Mouse (Mus musculus) lung, embryonic 14.5 days (tissue): ENCODE measurements around the gene Rftn1. TPM values are rescaled to one million over a fixed set of nuclear protein-coding genes. Genes with fewer than 3 reads are reported as not detected.

ENCODE experiments used
- ATAC-seq: fragments of 200-750 bp; cut with Nextera tagmentation; 2 replicates; pipeline ENCODE4 v1.8.0; 2017; ENCODE audit warnings: mild to moderate bottlenecking, moderate TSS enrichment, moderate library complexity; ENCODE audit not compliant: insufficient read depth
- DNase-seq: peaks from one replicate; pipeline ENCODE4 v3.0.0-alpha.2; 2015
- H3K27ac ChIP-seq: fragments of 300-500 bp; sonication (generic); 2 replicates; pipeline ENCODE4 v1.5.1; 2014; ENCODE audit warnings: low read depth, mild to moderate bottlenecking, moderate library complexity
- H3K27me3 ChIP-seq: fragments of 300-500 bp; sonication (generic); 2 replicates; pipeline ENCODE4 v1.6.1; 2014; ENCODE audit warnings: low read length, control low read depth; ENCODE audit not compliant: insufficient read depth
- H3K36me3 ChIP-seq: fragments of 300-500 bp; sonication (generic); 2 replicates; pipeline ENCODE4 v1.6.1; 2014; ENCODE audit warnings: control low read depth; ENCODE audit not compliant: insufficient read depth
- H3K4me1 ChIP-seq: fragments of 300-500 bp; sonication (generic); 2 replicates; pipeline ENCODE4 v1.6.1; 2014; ENCODE audit warnings: antibody characterized with exemption, control low read depth; ENCODE audit not compliant: insufficient read depth
- H3K4me2 ChIP-seq: fragments of 300-500 bp; sonication (generic); 2 replicates; pipeline ENCODE4 v1.6.1; 2014; ENCODE audit warnings: mild to moderate bottlenecking
- H3K4me3 ChIP-seq: fragments of 300-500 bp; sonication (generic); 2 replicates; pipeline ENCODE4 v1.5.1; 2014; ENCODE audit warnings: low read depth, low read length
- H3K9ac ChIP-seq: fragments of 300-500 bp; sonication (generic); 2 replicates; pipeline ENCODE4 v1.6.1; 2014
- H3K9me3 ChIP-seq: fragments of 300-500 bp; sonication (generic); 2 replicates; pipeline ENCODE4 v1.6.1; 2016; ENCODE audit warnings: low read depth, low read length, control low read depth
- CTCF ChIP-seq: IDR thresholded peaks from 2 replicates; pipeline ENCODE4 v1.5.1; 2016; ENCODE audit warnings: antibody characterized with exemption, low read depth
- WGBS: fragments of 180-500 bp; shearing (Covaris S2); extraction: QIAGEN DNeasy Blood & Tissue Kit; methylation state at CpG from one replicate; pipeline ENCODE4 v1.1.7; 2014; 5-methylcytosine and 5-hydroxymethylcytosine counted together
- polyA plus RNA-seq: library from polyadenylated mRNA; unstranded; fragments of >200 nt; fragmentation: Nextera tagmentation; extraction: Ambion mirVana; gene quantifications from 2 replicates; pipeline ENCODE4 v1.2.1, GENCODE M21; 2014

The Rftn1 gene
- polyA plus RNA-seq, 1 experiment from 2014 or later = 19.0 TPM

GRCm38 (mm10) chr17:50232821-50233220, 42.3 kb upstream of the Rftn1 start:
- Histone ChIP-seq H3K9ac (no peak overlapping the region), H3K27me3 (0 out of 2 replicates have a peak, but pooled peaks cover 2% of the 10 kb centered on the region), H3K27ac (no peak overlapping the region), H3K9me3 (no peaks in the 10 kb centered on the region), H3K36me3 (no peaks in the 10 kb centered on the region), H3K4me3 (no peak overlapping the region), H3K4me1 (no peaks in the 10 kb centered on the region), H3K4me2 (no peak overlapping the region)
- DNase-seq (peak; percentile 26), ATAC-seq (no peak)
- no peak for TF ChIP-seq CTCF
- WGBS = 73% methylated on average over 11 of the region's 11 CpGs

GRCm38 (mm10) chr17:50231206-50231605, 40.7 kb upstream of the Rftn1 start:
- Histone ChIP-seq H3K4me2 (no peak overlapping the region), H3K9ac (no peak overlapping the region), H3K4me1 (no peaks in the 10 kb centered on the region), H3K36me3 (no peaks in the 10 kb centered on the region), H3K27me3 (no peaks in the 10 kb centered on the region), H3K27ac (no peak overlapping the region), H3K9me3 (no peaks in the 10 kb centered on the region), H3K4me3 (no peak overlapping the region)
- TF ChIP-seq CTCF = no peak
- 85% methylated on average over 8 of the region's 8 CpGs for WGBS
- DNase-seq (no peak), ATAC-seq (no peak)

- H3K36me3 ChIP-seq = no peaks in the 10 kb centered on the region
- 43% methylated on average over 4 of the region's 4 CpGs for WGBS
- ATAC-seq (peak; percentile 68), DNase-seq (peak; percentile 39)
- H3K4me2 ChIP-seq = no peak overlapping the region
- no peak overlapping the region for H3K27ac ChIP-seq
- H3K4me1 ChIP-seq = no peaks in the 10 kb centered on the region
- no peak for TF ChIP-seq CTCF
- no peaks in the 10 kb centered on the region for H3K27me3 ChIP-seq
- no peaks in the 10 kb centered on the region for H3K9me3 ChIP-seq
- no peak overlapping the region for H3K9ac ChIP-seq
- H3K4me3 ChIP-seq = no peak overlapping the region
Measured at GRCm38 (mm10) chr17:50229534-50229933, 39.1 kb upstream of the Rftn1 start.

GRCm38 (mm10) chr17:50227366-50227765, 36.9 kb upstream of the Rftn1 start:
- TF ChIP-seq CTCF = no peak
- H3K4me1 ChIP-seq = no peaks in the 10 kb centered on the region
- H3K9ac ChIP-seq = no peak overlapping the region
- H3K27me3 ChIP-seq = no peaks in the 10 kb centered on the region
- H3K27ac ChIP-seq = no peak overlapping the region
- WGBS = 64% methylated on average over 7 of the region's 7 CpGs
- no peak overlapping the region for H3K4me3 ChIP-seq
- DNase-seq = no peak
- no peak overlapping the region for H3K4me2 ChIP-seq
- no peaks in the 10 kb centered on the region for H3K36me3 ChIP-seq
- no peak for ATAC-seq
- no peaks in the 10 kb centered on the region for H3K9me3 ChIP-seq

- no peak overlapping the region for H3K9ac ChIP-seq
- no peak overlapping the region for H3K27ac ChIP-seq
- H3K9me3 ChIP-seq = no peaks in the 10 kb centered on the region
- no peaks in the 10 kb centered on the region for H3K27me3 ChIP-seq
- no peak overlapping the region for H3K4me2 ChIP-seq
- DNase-seq = no peak
- WGBS = 62% methylated on average over 5 of the region's 5 CpGs
- no peaks in the 10 kb centered on the region for H3K4me1 ChIP-seq
- no peak for TF ChIP-seq CTCF
- no peak overlapping the region for H3K4me3 ChIP-seq
- no peaks in the 10 kb centered on the region for H3K36me3 ChIP-seq
- ATAC-seq = no peak
Measured at GRCm38 (mm10) chr17:50224718-50225117, 34.2 kb upstream of the Rftn1 start.

GRCm38 (mm10) chr17:50217978-50218377, 27.5 kb upstream of the Rftn1 start:
- no peak overlapping the region for H3K4me3 ChIP-seq
- no peak overlapping the region for H3K4me2 ChIP-seq
- no peaks in the 10 kb centered on the region for H3K27me3 ChIP-seq
- no peak for ATAC-seq
- no peak overlapping the region for H3K9ac ChIP-seq
- H3K9me3 ChIP-seq = no peaks in the 10 kb centered on the region
- no peaks in the 10 kb centered on the region for H3K36me3 ChIP-seq
- WGBS = 66% methylated on average over 4 of the region's 4 CpGs
- no peak for TF ChIP-seq CTCF
- no peak for DNase-seq
- no peaks in the 10 kb centered on the region for H3K4me1 ChIP-seq
- H3K27ac ChIP-seq = no peak overlapping the region

- Histone ChIP-seq H3K9me3 (no peaks in the 10 kb centered on the region), H3K27me3 (no peaks in the 10 kb centered on the region), H3K36me3 (no peaks in the 10 kb centered on the region), H3K4me1 (no peaks in the 10 kb centered on the region), H3K27ac (no peak overlapping the region), H3K4me2 (no peak overlapping the region), H3K4me3 (no peak overlapping the region), H3K9ac (no peak overlapping the region)
- 79% methylated on average over 6 of the region's 6 CpGs for WGBS
- ATAC-seq (no peak), DNase-seq (peak; percentile 50)
- no peak for TF ChIP-seq CTCF
Measured at GRCm38 (mm10) chr17:50215104-50215503, 24.6 kb upstream of the Rftn1 start.

- no peak for DNase-seq
- TF ChIP-seq CTCF = no peak
- H3K36me3 ChIP-seq = no peaks in the 10 kb centered on the region
- no peak overlapping the region for H3K4me3 ChIP-seq
- H3K27ac ChIP-seq = no peak overlapping the region
- 77% methylated on average over 4 of the region's 4 CpGs for WGBS
- H3K4me1 ChIP-seq = no peaks in the 10 kb centered on the region
- ATAC-seq = no peak
- no peak overlapping the region for H3K4me2 ChIP-seq
- H3K9me3 ChIP-seq = no peaks in the 10 kb centered on the region
- H3K9ac ChIP-seq = no peak overlapping the region
- H3K27me3 ChIP-seq = no peaks in the 10 kb centered on the region
Measured at GRCm38 (mm10) chr17:50213117-50213516, 22.6 kb upstream of the Rftn1 start.
